Mouse (Mus musculus): ENCODE results near the gene Fkbp9.

Fkbp9 gene

GRCm38 (mm10) chr6:56831697-56832406 is at the start of gene Fkbp9:
TSS of gene Fkbp9 (plus strand) at chr6:56832059.
- DNase-seq (ENCODE audit: low spot score) = peak; percentile 82

- DNase-seq (ENCODE audit: low spot score) = no peak
Observed at GRCm38 (mm10) chr6:56783561-56784272, 48.1 kb upstream of the Fkbp9 start.

GRCm38 (mm10) chr6:56785068-56785467 is 46.8 kb upstream of the Fkbp9 start:
- DNase-seq (ENCODE audit: low spot score) = no peak

- no peak for DNase-seq (ENCODE audit: low spot score)
Observed at GRCm38 (mm10) chr6:56787668-56788067, 44.2 kb upstream of the Fkbp9 start.

GRCm38 (mm10) chr6:56789336-56789735 is 42.5 kb upstream of the Fkbp9 start:
- no peak for DNase-seq (ENCODE audit: low spot score)

- no peak for DNase-seq (ENCODE audit: low spot score)
Observed at GRCm38 (mm10) chr6:56794834-56795233, 37.0 kb upstream of the Fkbp9 start.

- no peak for DNase-seq (ENCODE audit: low spot score)
Observed at GRCm38 (mm10) chr6:56796232-56796631, 35.6 kb upstream of the Fkbp9 start.

- DNase-seq (ENCODE audit: low spot score) = peak; percentile 41
Observed at GRCm38 (mm10) chr6:56796668-56797141, 35.2 kb upstream of the Fkbp9 start.

GRCm38 (mm10) chr6:56797311-56798151 is 34.3 kb upstream of the Fkbp9 start, which contains the start of gene Kbtbd2:
TSS of gene Kbtbd2 (minus strand) at chr6:56797813.
- DNase-seq (ENCODE audit: low spot score) = peak; percentile 91

GRCm38 (mm10) chr6:56798152-56798465 is 33.8 kb upstream of the Fkbp9 start:
- peak; percentile 36 for DNase-seq (ENCODE audit: low spot score)

- DNase-seq (ENCODE audit: low spot score) = no peak
Observed at GRCm38 (mm10) chr6:56805026-56805425, 26.8 kb upstream of the Fkbp9 start.

- DNase-seq (ENCODE audit: low spot score) = no peak
Observed at GRCm38 (mm10) chr6:56806195-56806594, 25.7 kb upstream of the Fkbp9 start.

- DNase-seq (ENCODE audit: low spot score) = no peak
Observed at GRCm38 (mm10) chr6:56808656-56809055, 23.2 kb upstream of the Fkbp9 start.

- DNase-seq (ENCODE audit: low spot score) = no peak
Observed at GRCm38 (mm10) chr6:56813332-56813731, 18.5 kb upstream of the Fkbp9 start.

GRCm38 (mm10) chr6:56818436-56819123 is 13.3 kb upstream of the Fkbp9 start:
- DNase-seq (ENCODE audit: low spot score) = no peak

- DNase-seq (ENCODE audit: low spot score) = no peak
Observed at GRCm38 (mm10) chr6:56819124-56819487, 12.8 kb upstream of the Fkbp9 start.

- no peak for DNase-seq (ENCODE audit: low spot score)
Observed at GRCm38 (mm10) chr6:56825657-56826056, 6.2 kb upstream of the Fkbp9 start.

- DNase-seq (ENCODE audit: low spot score) = no peak
Observed at GRCm38 (mm10) chr6:56832407-56832796, 543 bp downstream of the Fkbp9 start.

GRCm38 (mm10) chr6:56832830-56833229 is 971 bp downstream of the Fkbp9 start:
- no peak for DNase-seq (ENCODE audit: low spot score)

- DNase-seq (ENCODE audit: low spot score) = no peak
Observed at GRCm38 (mm10) chr6:56834769-56835168, 2.9 kb downstream of the Fkbp9 start.

GRCm38 (mm10) chr6:56835532-56835931 is 3.7 kb downstream of the Fkbp9 start:
- DNase-seq (ENCODE audit: low spot score) = no peak

GRCm38 (mm10) chr6:56837166-56837565 is 5.3 kb downstream of the Fkbp9 start:
- no peak for DNase-seq (ENCODE audit: low spot score)
